Mouse (Mus musculus): Measurements from ENCODE around the gene Abhd15.

The Abhd15 gene

GRCm38 (mm10) chr11:77532202-77532846 is 17.4 kb downstream of the Abhd15 start:
- in situ Hi-C loops (cut with MboI; ENCODE audit: unreplicated experiment in 2 of 2) = no loop called here

- in situ Hi-C loops (cut with MboI; ENCODE audit: unreplicated experiment in 2 of 2) = no loop called here
These were observed 30.3 kb downstream of the Abhd15 start for GRCm38 (mm10) chr11:77545261-77545660.

- in situ Hi-C loops (cut with MboI; ENCODE audit: unreplicated experiment in 2 of 2) = no loop called here
These were observed 70.3 kb downstream of the Abhd15 start for GRCm38 (mm10) chr11:77585201-77585600.

Measured in v-Abl transformed pro-B cells (cell line).